Mouse (Mus musculus) left cerebral cortex, postnatal 14 days (tissue): ENCODE results near the gene Cdc6. TPM values are rescaled to one million over a fixed set of nuclear protein-coding genes. Genes with fewer than 3 reads are reported as not detected.
A peak's percentile ranks its signal among the peaks of the same experiment; 100 is the strongest.

Source experiments
- DNase-seq, 2 experiments: peaks; one replicate each; pipeline ENCODE4 v3.0.0; 2021 to 2022; ENCODE audit warnings: low spot score in 2 of 2, mixed read lengths in 1 of 2
- intact Hi-C: fragments of 180-260 bp; cut with DNase I; formaldehyde crosslinking; loops from one replicate; pipeline ENCODE4 v1.15.1; 2025
- total RNA-seq, 2 experiments: library from RNA; stranded (reverse); gene quantifications; 2 replicates each; pipeline ENCODE4 v1.2.3; 2021

The Cdc6 gene
- total RNA-seq, 2 experiments from 2014 or later, result 0.47 to 0.57 TPM

DNA sequence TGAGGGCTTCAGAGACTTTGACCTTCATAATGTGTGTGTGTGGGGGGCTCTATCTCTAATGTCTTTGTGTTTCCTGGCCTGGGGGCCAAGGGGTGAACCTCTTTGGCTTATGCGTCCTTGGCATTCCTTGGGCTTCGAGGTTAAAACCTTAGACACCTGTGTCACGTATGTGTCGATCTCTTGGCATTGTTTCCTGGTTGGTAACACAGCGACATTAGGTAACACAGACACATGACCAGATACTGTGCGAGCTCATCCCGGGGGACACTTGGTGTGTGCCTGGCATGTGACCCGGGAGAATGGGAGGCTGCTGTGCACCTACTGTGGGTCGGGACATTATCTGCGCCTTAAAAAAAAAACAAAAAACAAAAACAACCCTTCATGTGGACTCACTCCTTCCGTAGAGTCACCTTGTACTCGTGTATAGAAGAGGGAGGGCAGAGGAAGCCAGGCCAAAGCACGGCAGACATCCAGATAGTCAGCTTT is 46.3 kb downstream of the Cdc6 start:
- DNase-seq, result no peak
- intact Hi-C loops, result no loop called here

DNA sequence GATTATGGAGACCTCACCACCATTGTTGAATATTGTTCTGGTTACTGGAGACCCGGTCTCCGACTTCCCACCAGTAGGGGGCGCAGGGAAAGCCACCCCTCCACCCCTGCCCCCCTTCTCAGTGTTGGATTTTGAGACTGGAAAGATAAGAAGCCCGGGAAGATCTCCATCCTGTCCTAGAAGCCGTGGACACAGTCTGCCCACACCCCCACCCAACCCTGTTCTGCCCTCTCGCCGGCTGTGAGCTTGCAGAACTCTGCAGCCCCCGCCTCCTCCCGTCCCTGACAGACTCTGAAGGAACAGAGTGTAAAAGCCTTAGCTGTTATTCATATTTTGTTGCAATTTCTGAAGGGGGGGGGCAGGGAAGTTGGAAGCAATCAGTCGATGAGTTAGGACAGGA is 46.8 kb downstream of the Cdc6 start:
- peak in 1 of 2 experiments; percentile 65 for DNase-seq
- intact Hi-C loops, result no loop called here

DNA sequence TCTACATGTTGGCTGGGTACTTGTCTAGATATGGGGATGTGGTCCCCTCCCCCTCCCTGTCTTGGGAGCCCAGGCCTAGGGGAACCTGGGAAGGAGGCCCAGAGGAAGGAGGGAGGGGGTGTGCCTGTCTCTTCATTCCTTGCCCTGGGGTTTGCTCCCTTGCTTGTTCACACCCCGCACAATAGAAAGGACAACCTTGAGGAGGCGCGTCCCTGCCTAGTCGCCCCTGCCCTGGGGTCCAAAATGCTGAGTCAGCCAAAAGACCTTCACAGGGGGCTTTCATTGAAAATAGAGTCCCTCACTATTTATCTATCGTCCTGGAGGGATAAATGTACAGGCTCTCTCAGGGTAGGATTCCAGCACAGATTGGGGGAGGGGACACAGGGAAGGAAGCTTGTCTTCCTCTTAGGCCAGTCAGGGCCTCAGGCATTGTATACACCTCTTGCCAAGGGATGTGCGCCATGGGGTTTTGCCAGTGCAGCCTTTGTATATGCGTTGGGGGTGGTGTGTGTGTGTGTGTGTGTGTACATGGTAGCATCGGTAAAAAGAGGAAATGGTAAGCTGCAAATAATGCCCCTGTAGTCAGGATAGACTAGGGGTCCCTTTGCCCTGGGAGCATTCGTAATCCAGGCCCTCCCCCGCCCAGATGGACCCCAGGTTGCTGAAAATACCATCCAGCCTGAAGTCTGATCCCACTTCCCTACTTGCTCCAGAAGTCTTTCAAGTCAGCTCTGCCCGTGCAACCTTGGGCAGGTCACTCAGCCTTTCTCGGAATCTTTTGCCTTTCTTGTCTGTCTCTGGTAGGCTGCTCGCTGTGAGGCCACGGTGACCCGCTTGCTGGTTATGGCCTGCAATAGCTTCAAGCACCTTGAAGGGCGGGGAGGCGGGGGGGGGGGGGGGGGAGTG is 47.5 kb downstream of the Cdc6 start:
- intact Hi-C loops, result no loop called here
- no peak for DNase-seq

DNA sequence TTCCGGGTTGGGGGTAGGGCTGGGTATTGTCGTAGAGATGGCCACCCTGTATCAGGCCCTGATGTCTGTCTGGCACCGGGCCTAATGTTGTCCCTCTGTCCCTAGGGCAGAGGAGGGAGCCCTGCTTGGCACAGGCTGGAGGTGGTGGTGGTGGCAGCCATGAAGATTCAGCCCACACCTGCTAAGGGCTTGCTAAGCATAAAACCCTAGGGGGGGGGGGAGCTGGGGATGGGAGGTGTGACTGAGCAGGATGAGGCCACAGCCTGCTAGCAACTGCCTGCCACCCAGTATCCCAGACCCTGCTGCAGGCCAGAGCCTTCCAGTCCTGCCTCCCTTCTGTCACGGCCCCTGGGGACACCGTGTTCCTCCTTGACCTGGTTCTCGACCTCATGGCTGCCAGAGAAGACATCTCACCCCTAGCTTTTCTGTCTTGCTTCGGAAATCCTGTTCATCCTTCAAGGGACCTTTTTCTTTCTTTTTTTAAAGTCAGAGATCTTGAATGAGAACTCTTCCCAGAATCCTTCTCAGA is 48.2 kb downstream of the Cdc6 start:
- intact Hi-C loops, result no loop called here
- DNase-seq, result no peak

DNA sequence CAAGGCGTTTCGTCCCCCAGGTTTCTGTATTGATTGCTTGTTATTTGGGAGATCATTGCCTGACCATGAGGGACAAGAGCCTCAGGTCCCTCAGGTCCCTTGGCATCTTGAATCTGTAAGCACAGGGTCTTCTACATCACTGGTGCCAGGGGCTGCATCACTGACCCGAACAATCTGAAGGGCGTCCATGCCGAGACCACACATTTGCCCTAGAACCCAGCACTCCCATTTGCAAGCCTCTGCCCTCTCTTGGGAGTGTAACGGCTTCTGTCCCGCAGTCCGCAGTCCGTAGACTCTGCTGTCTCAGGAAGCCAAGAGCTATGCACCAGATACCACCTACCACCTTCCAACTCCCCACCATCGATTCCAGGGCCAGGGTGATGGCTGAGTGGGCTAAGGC is 48.7 kb downstream of the Cdc6 start:
- intact Hi-C loops, result no loop called here
- no peak for DNase-seq

DNA sequence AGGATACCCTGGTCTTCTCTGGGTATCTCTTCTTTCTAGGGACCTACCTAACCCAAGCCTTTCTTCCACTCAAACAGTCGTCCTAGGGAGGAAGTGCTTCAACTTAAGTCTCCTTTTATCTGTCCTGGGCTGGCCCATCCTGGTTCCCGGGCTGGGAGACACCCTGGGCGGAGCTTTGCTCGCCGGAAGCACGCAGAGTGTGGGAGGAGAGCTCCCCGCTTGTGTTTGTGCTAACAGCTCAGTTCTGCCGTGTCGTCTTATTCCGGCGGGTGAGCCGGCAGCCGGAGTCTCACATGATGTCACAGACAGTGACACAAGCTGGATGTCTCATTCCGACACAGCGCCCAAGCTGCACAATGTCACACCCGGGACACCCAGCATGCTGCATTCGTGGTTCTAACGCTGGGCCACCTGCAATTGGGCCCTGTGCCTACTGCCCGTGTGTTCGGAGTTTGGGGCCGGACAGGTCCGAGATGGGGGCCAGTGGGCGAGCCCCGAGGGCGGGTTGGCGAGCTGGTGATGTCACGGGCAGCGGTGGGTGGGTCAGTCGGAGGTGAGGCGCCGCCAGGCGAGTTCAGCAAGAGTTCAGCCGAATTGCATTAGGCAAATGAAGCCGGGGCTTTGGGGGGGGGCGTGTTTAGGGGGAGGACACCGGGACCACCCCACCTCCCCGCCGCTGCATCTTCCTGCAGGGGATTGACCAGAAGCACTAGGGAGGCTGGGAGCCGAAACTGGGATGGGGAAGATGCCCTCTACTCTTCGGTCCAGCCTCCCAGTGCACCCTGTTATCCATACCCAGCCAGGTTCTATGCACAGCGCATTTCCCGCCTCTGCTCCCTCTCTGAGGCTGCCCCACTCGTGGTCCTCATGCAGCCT is 52.1 kb downstream of the Cdc6 start:
- intact Hi-C loops, result no loop called here
- DNase-seq, result peak; percentile 71 to 85

DNA sequence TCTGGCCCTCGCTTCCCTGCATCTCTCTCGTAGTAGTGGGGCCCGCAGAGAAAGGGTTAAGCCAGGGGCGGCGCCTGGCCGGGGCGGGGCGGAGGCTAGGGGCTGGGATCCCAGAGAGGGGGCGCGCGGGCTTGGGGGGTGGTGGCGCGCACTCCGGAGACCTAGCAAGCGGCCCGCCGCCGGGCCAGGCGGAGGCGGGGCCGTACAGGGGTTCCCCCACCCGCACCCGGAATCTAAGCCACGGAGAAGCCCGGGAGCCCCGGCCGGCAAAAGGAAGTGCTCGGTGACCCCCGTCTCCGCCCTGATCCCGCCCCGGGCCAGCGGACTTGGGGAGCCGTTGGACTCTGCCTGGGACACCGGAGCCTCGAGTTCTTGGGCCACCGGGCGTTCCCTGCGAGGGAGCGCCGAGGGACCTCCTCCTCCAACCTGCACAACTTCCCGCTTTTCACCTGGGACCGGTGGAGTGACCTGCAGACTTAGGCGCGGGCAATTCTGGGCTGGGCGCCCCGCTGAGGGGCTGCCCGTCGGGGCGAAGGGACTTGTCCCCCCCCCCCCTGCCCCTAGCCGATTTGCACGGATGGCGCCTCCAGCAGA is 52.8 kb downstream of the Cdc6 start:
- DNase-seq, result no peak
- intact Hi-C loops, result no loop called here

DNA sequence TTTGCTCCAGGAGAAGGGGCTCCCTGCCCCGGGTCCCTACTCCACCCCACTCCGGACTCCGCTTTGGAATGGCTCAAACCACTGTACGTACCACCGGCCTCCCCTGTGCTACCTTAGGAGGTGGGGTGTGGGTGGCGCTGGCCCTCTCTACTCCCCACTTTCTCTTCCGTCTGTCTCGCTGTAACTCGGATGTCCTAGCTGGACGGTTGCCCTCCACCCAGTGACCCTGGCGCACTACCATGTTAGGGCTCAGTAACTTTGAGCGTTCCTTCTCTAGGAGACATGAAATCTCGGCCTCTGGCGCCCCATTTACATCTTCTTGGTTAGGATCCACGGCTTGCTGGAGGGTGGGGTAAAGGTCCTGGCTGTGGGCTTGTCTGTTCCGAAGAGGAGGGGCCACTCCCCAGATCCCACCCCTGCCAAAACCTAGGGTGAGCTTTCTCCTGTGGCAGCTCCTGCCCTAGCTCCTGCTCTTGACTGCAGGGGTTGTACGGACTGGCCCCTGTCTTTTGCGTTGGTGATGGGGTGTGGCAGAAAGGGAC is 53.5 kb downstream of the Cdc6 start:
- no peak for DNase-seq

DNA sequence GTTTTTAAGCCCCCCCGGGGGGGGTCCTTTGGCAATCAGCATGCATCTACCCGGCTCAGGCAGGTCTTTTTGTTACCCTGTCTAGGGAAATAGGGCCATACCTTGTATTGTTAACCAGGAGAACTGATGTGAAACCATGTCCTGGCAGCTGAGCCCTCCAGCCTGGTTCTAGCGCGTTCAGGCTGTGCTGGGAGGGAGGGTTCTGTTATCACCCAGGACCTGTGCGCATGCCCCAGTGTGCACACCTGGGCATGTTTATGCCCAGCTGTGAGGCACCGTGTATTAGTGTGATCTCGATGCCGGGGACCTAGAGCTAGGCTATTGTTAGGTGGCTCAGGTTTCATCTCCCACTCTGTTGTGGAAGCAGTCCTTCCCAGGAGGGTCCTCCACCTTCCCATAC is 54.2 kb downstream of the Cdc6 start:
- intact Hi-C loops, result no loop called here
- no peak for DNase-seq

More for the DNA sequence above, 53.5 kb downstream of the Cdc6 start:
- intact Hi-C loops, result no loop called here

DNA sequence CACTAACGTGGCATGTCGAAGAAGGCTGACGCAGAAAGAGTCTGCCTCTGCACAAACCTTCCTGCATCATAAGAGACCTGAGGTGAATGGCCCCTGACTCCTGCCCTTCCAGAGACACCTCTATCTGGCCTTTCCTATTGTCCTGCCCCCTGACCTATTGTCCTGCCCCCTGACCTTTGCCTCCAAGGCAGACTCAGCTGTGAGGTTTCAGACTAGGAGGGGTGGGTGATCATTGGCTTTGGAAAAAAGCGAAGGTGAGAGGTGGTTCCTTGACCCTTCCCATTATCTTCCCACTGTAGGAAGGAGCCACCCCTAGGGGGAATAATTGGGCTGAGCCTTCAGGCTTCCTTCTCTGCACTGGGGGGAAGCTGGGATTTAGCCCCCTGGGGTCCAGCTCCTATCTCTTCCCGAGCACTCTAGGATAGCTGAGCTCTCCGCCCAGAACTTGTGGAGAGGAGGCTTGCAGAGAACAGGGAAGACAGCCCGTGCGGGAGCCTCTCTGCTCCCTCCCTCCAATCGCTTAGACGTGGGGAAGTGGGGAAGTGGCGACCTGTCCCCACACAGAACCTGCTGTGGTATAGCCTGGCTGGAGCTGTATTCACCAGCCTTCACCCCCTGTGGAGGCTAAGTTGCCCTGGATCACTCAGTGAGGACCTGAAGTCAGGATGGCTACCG is 55.0 kb downstream of the Cdc6 start:
- DNase-seq, result no peak
- intact Hi-C loops, result no loop called here

DNA sequence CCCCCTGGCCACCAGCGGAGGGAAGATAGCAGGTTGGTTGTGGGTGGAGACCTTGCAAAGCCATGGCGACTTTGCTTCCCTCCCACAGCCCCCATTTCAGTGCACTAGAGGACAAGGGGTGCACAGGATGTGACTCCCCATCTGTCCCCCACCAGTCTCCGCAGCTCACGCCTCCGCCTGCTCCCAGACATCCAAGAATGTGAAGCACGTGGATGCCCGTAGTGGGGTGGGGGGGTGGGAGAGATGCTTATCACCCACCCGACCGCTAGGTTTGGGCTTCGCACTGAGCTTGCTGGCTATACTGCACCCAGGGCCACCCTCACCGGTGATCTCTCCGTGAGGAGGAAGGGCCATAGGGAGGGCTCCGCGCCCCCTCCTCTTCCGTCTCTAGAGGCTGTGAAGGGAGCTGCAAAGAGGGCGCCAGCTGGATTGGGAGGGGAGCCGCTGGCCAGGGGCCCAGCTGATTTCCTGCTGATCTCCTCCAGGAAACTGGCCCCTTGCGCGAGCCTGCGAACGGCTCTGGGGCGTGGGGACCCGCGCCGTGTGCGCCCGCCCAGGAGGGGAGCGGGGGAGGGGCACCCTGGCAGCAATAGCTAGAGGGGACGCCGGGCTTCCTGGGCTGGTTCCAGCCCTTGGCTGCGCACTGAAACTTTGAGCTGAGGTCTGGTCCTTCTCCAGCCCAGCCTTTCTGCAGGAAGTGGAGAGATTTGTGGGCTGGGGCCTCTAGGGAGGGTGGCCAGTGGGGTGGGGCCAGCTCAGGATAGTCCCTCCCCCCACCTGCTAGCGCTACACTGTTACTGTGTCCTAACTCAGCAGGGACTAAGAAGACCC is 55.8 kb downstream of the Cdc6 start:
- DNase-seq, result peak in 1 of 2 experiments; percentile 65
- intact Hi-C loops, result no loop called here

DNA sequence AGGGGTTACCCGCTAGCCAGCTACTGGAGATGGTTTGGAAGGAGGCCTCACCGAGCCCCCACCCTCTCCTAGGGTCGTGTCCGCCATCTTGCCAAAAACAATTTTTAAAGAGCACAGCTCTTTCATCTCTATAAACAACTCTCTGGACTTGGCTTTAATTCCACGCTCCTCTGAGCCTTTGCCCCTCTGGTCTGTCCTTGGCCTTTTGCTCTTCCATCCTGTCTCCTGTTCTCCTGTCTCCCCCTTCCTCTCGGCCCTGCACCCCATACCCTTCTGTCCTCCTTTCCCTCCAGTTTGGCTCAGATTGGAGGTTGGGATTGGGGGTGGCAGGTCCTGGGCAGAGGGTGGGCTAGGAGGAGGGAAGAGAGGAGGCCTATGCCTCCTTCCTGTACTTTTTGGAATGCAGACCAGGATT is 56.6 kb downstream of the Cdc6 start:
- intact Hi-C loops, result no loop called here
- no peak for DNase-seq

DNA sequence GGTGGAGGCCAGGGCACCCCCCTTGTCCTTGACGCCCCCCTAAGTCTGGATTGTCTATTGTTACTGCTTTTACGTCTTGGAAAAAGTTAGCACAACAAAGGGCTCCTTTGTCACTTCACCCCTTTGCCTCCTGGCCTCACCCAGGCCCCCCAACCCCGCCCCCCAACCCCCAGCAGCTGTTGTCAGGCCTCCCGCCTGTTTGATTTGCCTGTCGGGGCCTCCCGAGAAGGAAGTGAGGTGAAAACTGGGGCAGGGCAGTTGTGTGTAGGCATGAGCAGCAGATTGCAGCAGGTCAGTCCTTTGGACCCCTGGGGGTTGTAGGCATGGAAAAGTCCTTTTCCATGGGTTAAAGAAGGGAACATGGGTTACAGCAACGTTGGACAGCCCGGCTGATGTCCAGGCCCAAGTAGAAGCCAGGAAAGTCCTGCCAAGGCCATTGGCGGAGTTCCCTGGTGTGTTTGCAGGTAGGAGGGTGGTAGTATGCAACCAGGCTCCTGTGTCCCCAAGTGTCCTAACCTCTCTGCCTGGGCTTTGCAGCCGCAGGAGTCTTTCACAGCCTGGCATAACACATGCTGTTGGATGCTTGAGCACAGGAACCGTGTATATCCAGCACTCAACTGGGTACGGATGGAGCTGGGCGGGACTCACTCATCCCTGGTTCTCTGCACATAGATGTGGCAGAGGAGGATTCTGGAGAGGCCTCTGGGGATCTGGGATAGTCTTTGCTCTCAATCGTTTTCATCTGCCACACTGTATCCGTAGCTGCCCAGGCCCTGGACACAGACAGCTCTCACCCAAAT is 57.2 kb downstream of the Cdc6 start:
- no peak for DNase-seq
- intact Hi-C loops, result no loop called here

DNA sequence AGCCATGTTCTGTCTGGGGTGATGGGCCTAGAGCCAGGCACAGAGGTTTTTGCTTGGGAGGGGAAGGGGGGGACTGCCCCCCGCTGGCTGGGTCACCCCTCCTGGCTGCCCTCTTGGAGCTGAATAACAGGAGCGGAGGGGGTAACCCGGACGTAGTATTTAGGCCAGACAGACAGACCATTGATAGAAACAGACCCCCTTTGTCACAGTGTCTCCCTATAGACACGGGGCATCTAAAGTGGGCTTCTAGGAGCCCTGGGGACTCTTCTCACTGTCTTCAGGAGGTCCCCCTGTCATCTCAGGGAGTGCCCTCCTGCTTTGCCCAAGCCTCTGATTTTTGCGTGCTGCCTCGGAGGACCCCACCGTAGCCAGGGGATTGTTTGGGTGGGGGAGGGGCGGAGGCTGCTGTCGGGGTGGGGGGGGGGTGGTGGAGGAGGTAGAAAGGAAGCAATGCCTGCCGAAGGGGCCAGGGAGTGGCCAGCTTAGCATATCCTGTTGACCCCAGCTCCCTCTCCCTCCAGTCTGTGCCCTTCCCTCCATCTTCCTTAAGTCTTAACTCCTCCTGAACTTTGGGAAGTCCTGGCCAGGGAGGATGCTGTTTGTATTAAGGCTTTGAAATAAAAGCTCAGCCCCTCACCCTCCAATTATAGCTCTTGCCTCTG is 57.9 kb downstream of the Cdc6 start:
- DNase-seq, result no peak
- intact Hi-C loops, result no loop called here

DNA sequence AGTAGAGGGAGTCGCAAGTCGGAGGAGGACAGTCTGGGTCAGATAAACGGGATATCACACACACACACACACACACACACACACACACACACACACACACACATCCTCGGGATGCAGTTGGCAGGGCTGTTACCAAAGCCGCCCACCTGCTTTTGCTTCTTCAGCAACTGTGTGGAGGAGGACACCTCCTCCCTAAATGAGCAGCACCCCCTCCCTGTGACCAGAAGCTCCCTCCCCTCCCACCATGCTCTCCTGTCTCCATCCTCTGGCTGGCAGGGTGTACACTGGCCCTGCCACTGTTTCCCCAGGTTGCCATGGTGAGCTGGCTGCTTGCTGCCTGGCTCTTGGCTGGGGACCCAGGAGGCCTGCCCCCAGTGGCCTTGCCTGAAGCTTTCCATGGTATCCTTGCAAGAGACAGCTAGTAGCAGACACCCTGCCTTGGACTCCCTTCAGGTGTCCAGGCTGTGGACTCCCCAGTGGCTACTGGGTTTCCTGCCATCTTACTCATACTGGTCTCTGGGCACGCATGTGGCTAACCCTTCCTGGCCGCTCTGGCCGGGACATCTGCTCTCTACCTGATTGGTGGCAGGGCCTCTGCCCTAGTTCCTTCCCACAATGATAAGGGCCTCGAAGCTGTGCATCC is 59.0 kb downstream of the Cdc6 start:
- intact Hi-C loops, result no loop called here
- peak; percentile 69 to 86 for DNase-seq

DNA sequence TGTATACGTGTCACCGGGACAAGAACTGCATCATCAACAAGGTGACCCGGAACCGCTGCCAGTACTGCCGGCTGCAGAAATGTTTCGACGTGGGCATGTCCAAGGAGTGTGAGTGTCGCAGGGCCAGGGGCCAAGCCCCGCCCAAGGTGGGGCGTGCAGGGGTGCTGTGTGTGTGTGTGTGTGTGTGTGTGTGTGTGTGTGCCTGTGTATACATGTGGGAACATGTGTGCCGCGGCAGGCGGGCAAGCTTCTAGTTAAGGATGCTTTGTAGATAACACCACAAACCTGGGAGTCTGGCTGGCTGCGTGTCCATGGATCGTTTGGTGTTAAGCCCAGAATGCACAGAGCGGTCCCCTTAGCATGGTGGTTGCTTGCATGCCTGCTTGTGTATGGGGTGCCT is 60.5 kb downstream of the Cdc6 start:
- intact Hi-C loops, result no loop called here
- no peak for DNase-seq
